Mouse (Mus musculus) spleen, adult 2 months (tissue): Measurements from ENCODE around the gene Gjd2.

Experiments
- CTCF ChIP-seq: fragments of 200-500 bp; IDR thresholded peaks from 2 replicates; pipeline ENCODE4 v1.5.1; 2011; ENCODE audit warnings: mild to moderate bottlenecking, inconsistent platforms; ENCODE audit not compliant: insufficient read depth, insufficient read length, insufficient replicate concordance; ENCODE audit errors: extremely low read depth
- POLR2A ChIP-seq: fragments of 200-500 bp; IDR thresholded peaks from 2 replicates; pipeline ENCODE4 v1.6.1; 2011; ENCODE audit warnings: low read depth, low read length, inconsistent platforms

- TF ChIP-seq CTCF (no peak), POLR2A (no peak)
These were observed 15.9 kb downstream of the Gjd2 start for GRCm38 (mm10) chr2:113997484-113997883.
